Mouse (Mus musculus) midbrain, postnatal 0 days (tissue): ENCODE measurements at regions not wholly inside any gene's neighbourhood (a gene's known extent, or its start where the extent isn't known, plus 50 kb on each side); places are given as distances from the start of the nearest gene placed in this dataset.

Source experiments
- ATAC-seq: fragments of 200-750 bp; cut with Nextera tagmentation; 2 replicates; pipeline ENCODE4 v1.8.0; 2017; ENCODE audit warnings: moderate number of reproducible peaks, mild to moderate bottlenecking, moderate TSS enrichment, moderate library complexity; ENCODE audit not compliant: low FRiP score
- DNase-seq: peaks from one replicate; pipeline ENCODE4 v3.0.0-alpha.2; 2015; ENCODE audit warnings: low spot score
- H3K27ac ChIP-seq: fragments of 300-500 bp; sonication (generic); 2 replicates; pipeline ENCODE4 v1.5.1; 2014; ENCODE audit warnings: low read depth, mild to moderate bottlenecking, low read length, mixed read lengths
- H3K27me3 ChIP-seq: fragments of 300-500 bp; sonication (generic); 2 replicates; pipeline ENCODE4 v1.6.1; 2014; ENCODE audit warnings: low read length, control low read depth, mixed read lengths; ENCODE audit not compliant: insufficient read depth
- H3K36me3 ChIP-seq: fragments of 300-500 bp; sonication (generic); 2 replicates; pipeline ENCODE4 v1.6.1; 2014; ENCODE audit warnings: low read length, control low read depth, mixed read lengths; ENCODE audit not compliant: insufficient read depth
- H3K4me1 ChIP-seq: fragments of 300-500 bp; sonication (generic); 2 replicates; pipeline ENCODE4 v1.6.1; 2014; ENCODE audit warnings: mild to moderate bottlenecking, control low read depth, antibody characterized with exemption, low read length, mixed read lengths; ENCODE audit not compliant: insufficient read depth
- H3K4me2 ChIP-seq: fragments of 300-500 bp; sonication (generic); 2 replicates; pipeline ENCODE4 v1.6.1; 2014; ENCODE audit warnings: low read depth, mild to moderate bottlenecking, low read length, mixed read lengths; ENCODE audit not compliant: poor library complexity, severe bottlenecking
- H3K4me3 ChIP-seq: fragments of 300-500 bp; sonication (generic); 2 replicates; pipeline ENCODE4 v1.5.1; 2014; ENCODE audit warnings: low read depth, mild to moderate bottlenecking, low read length, moderate library complexity
- H3K9ac ChIP-seq: fragments of 300-500 bp; sonication (generic); replicated peaks from 2 replicates; pipeline ENCODE4 v1.6.1; 2014; ENCODE audit warnings: mild to moderate bottlenecking, low read length, moderate library complexity, mixed read lengths; ENCODE audit not compliant: poor library complexity, severe bottlenecking
- H3K9me3 ChIP-seq: fragments of 300-500 bp; sonication (generic); 2 replicates; pipeline ENCODE4 v1.6.1; 2016; ENCODE audit warnings: low read length, control low read depth
- CTCF ChIP-seq: IDR thresholded peaks from 2 replicates; pipeline ENCODE4 v1.5.1; 2016; ENCODE audit warnings: antibody characterized with exemption, mild to moderate bottlenecking
- WGBS: fragments of 180-500 bp; shearing (Covaris S2); extraction: QIAGEN DNeasy Blood & Tissue Kit; methylation state at CpG from one replicate; pipeline ENCODE4 v1.1.7; 2014; 5-methylcytosine and 5-hydroxymethylcytosine counted together

GRCm38 (mm10) chr4:124433506-124433905, 177.1 kb downstream of the 3100002H09Rik start:
- 78% methylated on average over 9 of the region's 9 CpGs for WGBS
- no peak overlapping the region for H3K9ac ChIP-seq
- no peak overlapping the region for H3K4me3 ChIP-seq
- H3K4me1 ChIP-seq = 0 out of 2 replicates have a peak, but pooled peaks cover 3% of the 10 kb centered on the region
- no peaks in the 10 kb centered on the region for H3K36me3 ChIP-seq
- DNase-seq (no peak), ATAC-seq (no peak)
- TF ChIP-seq CTCF = no peak
- no peaks in the 10 kb centered on the region for H3K9me3 ChIP-seq
- no peak overlapping the region for H3K27ac ChIP-seq
- H3K27me3 ChIP-seq = 0 out of 2 replicates have a peak, but pooled peaks cover 7% of the 10 kb centered on the region
- no peak overlapping the region for H3K4me2 ChIP-seq

DNA sequence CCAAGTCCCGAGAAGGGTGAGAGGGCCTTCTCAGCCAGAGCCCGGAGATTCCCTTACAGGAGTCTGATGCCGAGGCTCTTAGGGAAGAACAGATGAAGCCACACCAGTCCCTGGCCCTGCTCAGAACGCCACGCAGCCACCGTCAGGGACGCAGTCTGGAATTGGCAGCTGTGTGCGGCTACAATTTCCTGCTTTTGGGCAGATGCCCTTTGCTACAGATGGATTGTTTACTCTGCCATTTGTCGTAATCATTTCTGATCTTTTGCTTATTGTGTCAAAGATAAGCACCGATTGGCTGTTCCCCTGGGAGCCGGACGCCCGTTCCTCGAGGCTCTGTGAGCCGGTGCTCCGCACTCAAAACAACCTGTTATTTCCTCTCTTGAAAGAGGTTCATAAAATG, 179.4 kb downstream of the 3100002H09Rik start:
- Histone ChIP-seq H3K36me3 (no peaks in the 10 kb centered on the region), H3K4me2 (no peak overlapping the region), H3K27ac (no peak overlapping the region), H3K9ac (no peak overlapping the region), H3K9me3 (no peaks in the 10 kb centered on the region), H3K4me3 (no peak overlapping the region), H3K4me1 (0 out of 2 replicates have a peak, but pooled peaks cover 3% of the 10 kb centered on the region), H3K27me3 (0 out of 2 replicates have a peak, but pooled peaks cover 7% of the 10 kb centered on the region)
- DNase-seq = no peak
- no peak for ATAC-seq
- 78% methylated on average over 16 of the region's 16 CpGs for WGBS
- no peak for TF ChIP-seq CTCF

- ATAC-seq (no peak), DNase-seq (no peak)
- TF ChIP-seq CTCF = no peak
- H3K27me3 ChIP-seq = no peaks in the 10 kb centered on the region
- H3K36me3 ChIP-seq = no peaks in the 10 kb centered on the region
- H3K9me3 ChIP-seq = no peaks in the 10 kb centered on the region
- H3K27ac ChIP-seq = no peak overlapping the region
- no peaks in the 10 kb centered on the region for H3K4me1 ChIP-seq
- no peak overlapping the region for H3K9ac ChIP-seq
- no peak overlapping the region for H3K4me2 ChIP-seq
- no peak overlapping the region for H3K4me3 ChIP-seq
- WGBS = 91% methylated on average over 4 of the region's 4 CpGs
These were observed 181.8 kb downstream of the 3100002H09Rik start for GRCm38 (mm10) chr4:124428844-124429243.

GRCm38 (mm10) chr4:124422406-124422805, 188.2 kb downstream of the 3100002H09Rik start:
- TF ChIP-seq CTCF = no peak
- H3K4me2 ChIP-seq = no peak overlapping the region
- no peaks in the 10 kb centered on the region for H3K9me3 ChIP-seq
- no peaks in the 10 kb centered on the region for H3K27me3 ChIP-seq
- WGBS = 85% methylated on average over 6 of the region's 6 CpGs
- ATAC-seq = no peak
- no peaks in the 10 kb centered on the region for H3K36me3 ChIP-seq
- H3K9ac ChIP-seq = no peak overlapping the region
- H3K4me1 ChIP-seq = no peaks in the 10 kb centered on the region
- no peak for DNase-seq
- H3K27ac ChIP-seq = no peak overlapping the region
- H3K4me3 ChIP-seq = no peak overlapping the region

DNA sequence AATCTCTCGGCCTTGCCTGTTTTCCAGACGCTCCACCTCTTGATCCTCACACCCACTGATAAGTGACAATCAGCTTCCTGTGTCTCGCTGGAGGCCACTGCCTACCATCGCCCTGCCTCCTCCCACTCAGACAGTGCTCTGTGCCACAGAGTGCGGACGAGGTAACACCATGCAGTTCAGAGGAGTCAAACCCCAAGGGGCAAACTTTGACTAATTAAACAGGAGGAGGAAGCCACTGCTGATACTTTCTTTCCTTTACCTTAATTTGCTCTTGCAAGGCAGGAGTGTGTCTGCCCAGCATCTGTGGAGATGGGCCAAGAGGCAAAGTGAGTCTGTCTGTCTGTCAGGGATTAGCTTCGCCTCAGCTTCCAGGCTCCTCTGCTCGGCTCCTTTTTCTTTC, 192.2 kb downstream of the 3100002H09Rik start:
- no peaks in the 10 kb centered on the region for H3K4me1 ChIP-seq
- no peak overlapping the region for H3K4me3 ChIP-seq
- H3K27ac ChIP-seq = no peak overlapping the region
- WGBS = 34% methylated on average over 8 of the region's 8 CpGs
- DNase-seq = no peak
- no peak overlapping the region for H3K4me2 ChIP-seq
- H3K36me3 ChIP-seq = no peaks in the 10 kb centered on the region
- no peak for TF ChIP-seq CTCF
- no peaks in the 10 kb centered on the region for H3K27me3 ChIP-seq
- no peaks in the 10 kb centered on the region for H3K9me3 ChIP-seq
- no peak overlapping the region for H3K9ac ChIP-seq
- no peak for ATAC-seq

GRCm38 (mm10) chr4:124417176-124417575, 193.4 kb downstream of the 3100002H09Rik start:
- TF ChIP-seq CTCF = no peak
- Histone ChIP-seq H3K9ac (no peak overlapping the region), H3K36me3 (no peaks in the 10 kb centered on the region), H3K27me3 (no peaks in the 10 kb centered on the region), H3K4me3 (no peak overlapping the region), H3K9me3 (no peaks in the 10 kb centered on the region), H3K4me1 (no peaks in the 10 kb centered on the region), H3K4me2 (no peak overlapping the region), H3K27ac (no peak overlapping the region)
- ATAC-seq (no peak), DNase-seq (no peak)
- 88% methylated on average over 8 of the region's 8 CpGs for WGBS
